Mouse (Mus musculus) heart, embryonic 15.5 days (tissue): ENCODE measurements at regions not wholly inside any gene's neighbourhood (a gene's known extent, or its start where the extent isn't known, plus 50 kb on each side); places are given as distances from the start of the nearest gene placed in this dataset.

Experiments
- ATAC-seq: fragments of 200-750 bp; cut with Nextera tagmentation; replicated peaks from 2 replicates; pipeline ENCODE4 v1.8.0; 2017; ENCODE audit warnings: low read depth, moderate TSS enrichment; ENCODE audit not compliant: insufficient number of reproducible peaks, insufficient read depth, low FRiP score
- H3K27ac ChIP-seq: fragments of 300-500 bp; sonication (generic); 2 replicates; pipeline ENCODE4 v1.5.1; 2015; ENCODE audit warnings: mild to moderate bottlenecking, inconsistent platforms
- H3K27me3 ChIP-seq: fragments of 300-500 bp; sonication (generic); 2 replicates; pipeline ENCODE4 v1.6.1; 2015; ENCODE audit warnings: inconsistent platforms
- H3K36me3 ChIP-seq: fragments of 300-500 bp; sonication (generic); 2 replicates; pipeline ENCODE4 v1.6.1; 2015; ENCODE audit warnings: mild to moderate bottlenecking, inconsistent platforms
- H3K4me1 ChIP-seq: fragments of 300-500 bp; sonication (generic); replicated peaks from 2 replicates; pipeline ENCODE4 v1.6.1; 2015; ENCODE audit warnings: inconsistent platforms
- H3K4me2 ChIP-seq: fragments of 300-500 bp; sonication (generic); 2 replicates; pipeline ENCODE4 v1.6.1; 2015; ENCODE audit warnings: inconsistent platforms, mild to moderate bottlenecking, moderate library complexity
- H3K4me3 ChIP-seq: fragments of 300-500 bp; sonication (generic); 2 replicates; pipeline ENCODE4 v1.5.1; 2015; ENCODE audit warnings: mild to moderate bottlenecking, inconsistent platforms
- H3K9ac ChIP-seq: fragments of 300-500 bp; sonication (generic); 2 replicates; pipeline ENCODE4 v1.6.1; 2015; ENCODE audit warnings: mild to moderate bottlenecking, inconsistent platforms
- H3K9me3 ChIP-seq: fragments of 300-500 bp; sonication (generic); replicated peaks from 2 replicates; pipeline ENCODE4 v1.6.1; 2016; ENCODE audit warnings: inconsistent platforms
- WGBS: fragments of 180-500 bp; shearing (Covaris S2); methylation state at CpG from one replicate; pipeline ENCODE4 v1.1.7; 2015; ENCODE audit warnings: mixed read lengths; 5-methylcytosine and 5-hydroxymethylcytosine counted together

GRCm38 (mm10) chr14:102505696-102506321 is 476.6 kb downstream of the Kctd12 start:
- no peak for ATAC-seq
- Histone ChIP-seq H3K4me1 (no peaks in the 10 kb centered on the region), H3K9me3 (no peaks in the 10 kb centered on the region), H3K27me3 (no peaks in the 10 kb centered on the region), H3K4me2 (no peak overlapping the region), H3K9ac (no peak overlapping the region), H3K36me3 (no peaks in the 10 kb centered on the region), H3K4me3 (no peak overlapping the region), H3K27ac (no peak overlapping the region)
- WGBS: 68% methylated on average over 3 of the region's 3 CpGs

GRCm38 (mm10) chr14:102497179-102497578 is 485.3 kb downstream of the Kctd12 start:
- Histone ChIP-seq H3K9ac (no peak overlapping the region), H3K27me3 (no peaks in the 10 kb centered on the region), H3K4me3 (no peak overlapping the region), H3K36me3 (no peaks in the 10 kb centered on the region), H3K4me1 (no peaks in the 10 kb centered on the region), H3K9me3 (no peaks in the 10 kb centered on the region), H3K27ac (no peak overlapping the region), H3K4me2 (no peak overlapping the region)
- no peak for ATAC-seq
- WGBS: 95% methylated on average over 1 of the region's 1 CpGs

- WGBS: 56% methylated on average over 2 of the region's 2 CpGs
- H3K36me3 ChIP-seq: no peaks in the 10 kb centered on the region
- H3K27me3 ChIP-seq: no peaks in the 10 kb centered on the region
- H3K4me3 ChIP-seq: no peak overlapping the region
- H3K4me1 ChIP-seq: no peaks in the 10 kb centered on the region
- ATAC-seq: no peak
- H3K27ac ChIP-seq: no peak overlapping the region
- no peaks in the 10 kb centered on the region for H3K9me3 ChIP-seq
- no peak overlapping the region for H3K4me2 ChIP-seq
- H3K9ac ChIP-seq: no peak overlapping the region
These were observed 490.1 kb downstream of the Kctd12 start for GRCm38 (mm10) chr14:102492376-102492775.

GRCm38 (mm10) chr14:102491205-102491604 is 491.2 kb downstream of the Kctd12 start:
- Histone ChIP-seq H3K27me3 (no peaks in the 10 kb centered on the region), H3K9me3 (no peaks in the 10 kb centered on the region), H3K4me1 (no peaks in the 10 kb centered on the region), H3K4me3 (no peak overlapping the region), H3K9ac (no peak overlapping the region), H3K4me2 (no peak overlapping the region), H3K36me3 (no peaks in the 10 kb centered on the region), H3K27ac (no peak overlapping the region)
- no peak for ATAC-seq
- 78% methylated on average over 1 of the region's 1 CpGs for WGBS

GRCm38 (mm10) chr14:102477162-102477561 is 505.3 kb downstream of the Kctd12 start:
- no peaks in the 10 kb centered on the region for H3K4me1 ChIP-seq
- 73% methylated on average over 2 of the region's 2 CpGs for WGBS
- no peaks in the 10 kb centered on the region for H3K36me3 ChIP-seq
- no peak for ATAC-seq
- H3K9me3 ChIP-seq: no peaks in the 10 kb centered on the region
- no peak overlapping the region for H3K4me2 ChIP-seq
- no peak overlapping the region for H3K9ac ChIP-seq
- no peak overlapping the region for H3K27ac ChIP-seq
- H3K4me3 ChIP-seq: no peak overlapping the region
- no peaks in the 10 kb centered on the region for H3K27me3 ChIP-seq

- Histone ChIP-seq H3K4me1 (no peaks in the 10 kb centered on the region), H3K9me3 (no peaks in the 10 kb centered on the region), H3K27me3 (no peaks in the 10 kb centered on the region), H3K4me2 (no peak overlapping the region), H3K9ac (no peak overlapping the region), H3K27ac (no peak overlapping the region), H3K4me3 (no peak overlapping the region), H3K36me3 (no peaks in the 10 kb centered on the region)
- no peak for ATAC-seq
- 69% methylated on average over 4 of the region's 4 CpGs for WGBS
These were observed 513.1 kb downstream of the Kctd12 start for GRCm38 (mm10) chr14:102469326-102469725.

GRCm38 (mm10) chr14:102461001-102461400 is 521.4 kb downstream of the Kctd12 start:
- H3K9me3 ChIP-seq: no peaks in the 10 kb centered on the region
- no peak overlapping the region for H3K9ac ChIP-seq
- no peak overlapping the region for H3K4me2 ChIP-seq
- no peaks in the 10 kb centered on the region for H3K4me1 ChIP-seq
- H3K4me3 ChIP-seq: no peak overlapping the region
- H3K27me3 ChIP-seq: no peaks in the 10 kb centered on the region
- WGBS: 92% methylated on average over 1 of the region's 1 CpGs
- H3K27ac ChIP-seq: no peak overlapping the region
- no peak for ATAC-seq
- no peaks in the 10 kb centered on the region for H3K36me3 ChIP-seq

GRCm38 (mm10) chr14:102439738-102440137 is 542.7 kb downstream of the Kctd12 start:
- WGBS: 82% methylated on average over 2 of the region's 2 CpGs
- no peak for ATAC-seq
- no peak overlapping the region for H3K4me3 ChIP-seq

GRCm38 (mm10) chr14:102403397-102404115 is 578.9 kb downstream of the Kctd12 start:
- Histone ChIP-seq H3K9me3 (no peaks in the 10 kb centered on the region), H3K4me2 (no peak overlapping the region), H3K4me3 (no peak overlapping the region), H3K27me3 (no peaks in the 10 kb centered on the region), H3K4me1 (no peaks in the 10 kb centered on the region), H3K36me3 (no peaks in the 10 kb centered on the region), H3K9ac (no peak overlapping the region), H3K27ac (no peak overlapping the region)
- ATAC-seq: no peak
- whole genome bisulfite sequencing: 57% methylated on average over 4 of the region's 4 CpGs

More at GRCm38 (mm10) chr14:102439738-102440137, 542.7 kb downstream of the Kctd12 start:
- H3K36me3 ChIP-seq: no peaks in the 10 kb centered on the region
- H3K27ac ChIP-seq: no peak overlapping the region
- no peak overlapping the region for H3K4me2 ChIP-seq
- no peaks in the 10 kb centered on the region for H3K9me3 ChIP-seq
- H3K27me3 ChIP-seq: no peaks in the 10 kb centered on the region
- no peaks in the 10 kb centered on the region for H3K4me1 ChIP-seq
- no peak overlapping the region for H3K9ac ChIP-seq

GRCm38 (mm10) chr14:102402061-102402689 is 580.3 kb downstream of the Kctd12 start:
- H3K4me2 ChIP-seq: no peak overlapping the region
- no peak overlapping the region for H3K9ac ChIP-seq
- no peaks in the 10 kb centered on the region for H3K36me3 ChIP-seq
- H3K27me3 ChIP-seq: no peaks in the 10 kb centered on the region
- H3K4me1 ChIP-seq: no peaks in the 10 kb centered on the region
- H3K4me3 ChIP-seq: no peak overlapping the region
- H3K9me3 ChIP-seq: no peaks in the 10 kb centered on the region
- WGBS: 56% methylated on average over 4 of the region's 4 CpGs
- no peak for ATAC-seq
- H3K27ac ChIP-seq: no peak overlapping the region

- Histone ChIP-seq H3K4me3 (no peak overlapping the region), H3K4me1 (no peaks in the 10 kb centered on the region), H3K4me2 (no peak overlapping the region), H3K9me3 (no peaks in the 10 kb centered on the region), H3K9ac (no peak overlapping the region), H3K27me3 (no peaks in the 10 kb centered on the region), H3K27ac (no peak overlapping the region), H3K36me3 (no peaks in the 10 kb centered on the region)
- 72% methylated on average over 7 of the region's 7 CpGs for WGBS
- ATAC-seq: no peak
These were observed 586.3 kb downstream of the Kctd12 start for GRCm38 (mm10) chr14:102396036-102396734.
